ENCODE assay signal across 13 mouse cellular contexts in the genomic region with DNA sequence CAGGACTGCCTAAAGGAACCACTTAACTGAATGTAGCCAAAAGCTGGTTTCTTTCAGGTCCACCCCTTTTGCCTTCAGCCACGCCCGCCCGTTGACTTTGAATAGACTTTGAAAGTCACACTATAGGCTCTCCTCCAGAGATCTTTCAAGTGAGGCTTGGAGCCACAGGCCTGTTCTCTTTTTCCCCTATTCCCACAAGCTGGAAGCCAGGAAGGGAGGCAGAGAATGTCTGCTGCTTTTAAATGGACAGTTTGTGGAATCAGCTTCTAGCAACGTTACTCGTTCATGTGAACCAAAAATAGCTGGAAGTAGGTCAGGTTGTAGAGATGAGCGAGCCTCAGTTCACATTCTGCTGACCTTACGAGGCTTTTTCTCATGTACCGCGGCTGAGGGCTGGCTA.
A peak's percentile ranks its signal among the peaks of the same experiment; 100 is the strongest.
DNase-seq lines count a peak whose midpoint lies in the region; ATAC-seq lines count a peak whose summit lies in the region.
"Had no signal": no experiment of that assay in that cellular context is flagged by ENCODE, and none has a peak within 500 bp of the region (broad histone marks: within the 10 kb centered on the region; RNA-seq: fewer than 3 reads in every experiment).

No protein-coding gene starts in this region.

- ATAC-seq in forebrain, embryonic 14.5 days = no peak
- ATAC-seq in forebrain, embryonic 11.5 days (replicated peaks; ENCODE audit: low FRiP score) = no peak
- no peak for ATAC-seq in midbrain, embryonic 13.5 days
- ATAC-seq in midbrain, embryonic 11.5 days (ENCODE audit: low FRiP score) = no peak
- no peak for ATAC-seq in heart, embryonic 14.5 days (ENCODE audit: insufficient number of reproducible peaks, insufficient read depth, low FRiP score, low read depth)
- ATAC-seq in frontal cortex, adult (ENCODE audit: low TSS enrichment) = no peak

- H3K27ac ChIP-seq in forebrain, embryonic 14.5 days (ENCODE audit: low read depth, low read length) = 0 out of 2 replicates have a peak overlapping the region, but pooled peaks have one; percentile 23
- no peak overlapping the region for H3K27ac ChIP-seq in forebrain, embryonic 11.5 days (ENCODE audit: low read depth, low read length)
- H3K27ac ChIP-seq in midbrain, embryonic 13.5 days = peak overlapping the region; percentile 19; the same call in 1 of the 2 replicates
- H3K27ac ChIP-seq in midbrain, embryonic 11.5 days (ENCODE audit: low read depth, low read length) = no peak overlapping the region
- H3K27ac ChIP-seq in heart, embryonic 14.5 days (replicated peaks in 1 of 2; ENCODE audit: control insufficient read depth in 1 of 2, insufficient read depth in 1 of 2, low read depth in 2 of 2, low read length in 2 of 2) = peak overlapping the region; percentile 56 to 78
- H3K27ac ChIP-seq: embryonic facial prominence, embryonic 12.5 days had no signal

- H3K4me2 ChIP-seq in forebrain, embryonic 14.5 days (ENCODE audit: low read length) = no peak overlapping the region
- no peak overlapping the region for H3K4me2 ChIP-seq in forebrain, embryonic 11.5 days (ENCODE audit: low read depth, low read length, severe bottlenecking)
- H3K4me2 ChIP-seq in midbrain, embryonic 13.5 days (replicated peaks) = no peak overlapping the region
- H3K4me2 ChIP-seq in midbrain, embryonic 11.5 days = no peak overlapping the region
- H3K4me2 ChIP-seq in heart, embryonic 14.5 days (ENCODE audit: low read length) = 0 out of 2 replicates have a peak overlapping the region, but pooled peaks have one; percentile 17
- H3K4me2 ChIP-seq: embryonic facial prominence, embryonic 12.5 days; lung, embryonic 14.5 days had no signal

- H3K9me3 ChIP-seq in forebrain, embryonic 14.5 days (replicated peaks; ENCODE audit: control insufficient read depth, low read length) = no peaks in the 10 kb centered on the region
- no peaks in the 10 kb centered on the region for H3K9me3 ChIP-seq in forebrain, embryonic 11.5 days (ENCODE audit: control insufficient read depth, low read length)
- H3K9me3 ChIP-seq in midbrain, embryonic 13.5 days = no peaks in the 10 kb centered on the region
- no peaks in the 10 kb centered on the region for H3K9me3 ChIP-seq in midbrain, embryonic 11.5 days (ENCODE audit: control insufficient read depth, low read length)
- H3K9me3 ChIP-seq in heart, embryonic 14.5 days (ENCODE audit: control insufficient read depth, low read length) = no peaks in the 10 kb centered on the region
- H3K9me3 ChIP-seq: embryonic facial prominence, embryonic 12.5 days had no signal

- H3K4me3 ChIP-seq in forebrain, embryonic 14.5 days (ENCODE audit: low read depth, low read length) = no peak overlapping the region
- no peak overlapping the region for H3K4me3 ChIP-seq in forebrain, embryonic 11.5 days (ENCODE audit: low read depth, low read length)
- no peak overlapping the region for H3K4me3 ChIP-seq in midbrain, embryonic 13.5 days (replicated peaks)
- no peak overlapping the region for H3K4me3 ChIP-seq in midbrain, embryonic 11.5 days (ENCODE audit: low read depth, low read length)
- H3K4me3 ChIP-seq in heart, embryonic 14.5 days (ENCODE audit: control insufficient read depth in 1 of 2, insufficient read depth in 1 of 2, low read depth in 1 of 2, low read length in 2 of 2) = no peak overlapping the region
- H3K4me3 ChIP-seq: embryonic facial prominence, embryonic 12.5 days had no signal

- no peaks in the 10 kb centered on the region for H3K36me3 ChIP-seq in forebrain, embryonic 14.5 days (ENCODE audit: control insufficient read depth, insufficient read depth, low read length)
- no peaks in the 10 kb centered on the region for H3K36me3 ChIP-seq in forebrain, embryonic 11.5 days (ENCODE audit: control insufficient read depth, insufficient read depth, low read length)
- no peaks in the 10 kb centered on the region for H3K36me3 ChIP-seq in midbrain, embryonic 13.5 days
- no peaks in the 10 kb centered on the region for H3K36me3 ChIP-seq in midbrain, embryonic 11.5 days (ENCODE audit: control insufficient read depth, insufficient read depth, low read length)
- no peaks in the 10 kb centered on the region for H3K36me3 ChIP-seq in heart, embryonic 14.5 days (ENCODE audit: control insufficient read depth, insufficient read depth, low read length)
- H3K36me3 ChIP-seq: embryonic facial prominence, embryonic 12.5 days had no signal

- H3K27me3 ChIP-seq in forebrain, embryonic 14.5 days (replicated peaks; ENCODE audit: control insufficient read depth, insufficient read depth, low read length) = no peaks in the 10 kb centered on the region
- H3K27me3 ChIP-seq in forebrain, embryonic 11.5 days (ENCODE audit: control insufficient read depth, insufficient read depth, low read length) = no peaks in the 10 kb centered on the region
- no peaks in the 10 kb centered on the region for H3K27me3 ChIP-seq in midbrain, embryonic 13.5 days
- no peaks in the 10 kb centered on the region for H3K27me3 ChIP-seq in midbrain, embryonic 11.5 days (ENCODE audit: control insufficient read depth, insufficient read depth, low read length)
- H3K27me3 ChIP-seq in heart, embryonic 14.5 days (ENCODE audit: control insufficient read depth, insufficient read depth, low read length) = no peaks in the 10 kb centered on the region
- H3K27me3 ChIP-seq: embryonic facial prominence, embryonic 12.5 days had no signal

- DNase-seq in forebrain, embryonic 14.5 days (ENCODE audit: low spot score) = no peak
- DNase-seq in forebrain, embryonic 11.5 days (ENCODE audit: low spot score) = no peak
- no peak for DNase-seq in midbrain, embryonic 11.5 days (ENCODE audit: low spot score, missing footprints)
- DNase-seq in retina, postnatal 1 day = peak; percentile 53
- DNase-seq in right cerebral cortex, postnatal 14 days = no peak
- DNase-seq: B cell, adult 2 months; kidney, postnatal 25 days; lung, embryonic 14.5 days; thymus, postnatal 36 days had no signal

- WGBS in forebrain, embryonic 14.5 days = 75% methylated on average over 9 of the region's 9 CpGs
- WGBS in forebrain, embryonic 11.5 days = 79% methylated on average over 9 of the region's 9 CpGs
- whole genome bisulfite sequencing in midbrain, embryonic 13.5 days = 79% methylated on average over 9 of the region's 9 CpGs
- 84% methylated on average over 9 of the region's 9 CpGs for WGBS in midbrain, embryonic 11.5 days
- WGBS in heart, embryonic 14.5 days = 46% methylated on average over 9 of the region's 9 CpGs

- no peaks in the 10 kb centered on the region; the same call in 1 of the 2 replicates for H3K4me1 ChIP-seq in forebrain, embryonic 14.5 days (ENCODE audit: control insufficient read depth, insufficient read depth, low read length)
- no peaks in the 10 kb centered on the region for H3K4me1 ChIP-seq in forebrain, embryonic 11.5 days (replicated peaks; ENCODE audit: control insufficient read depth, insufficient read depth, low read length)
- H3K4me1 ChIP-seq in midbrain, embryonic 13.5 days (replicated peaks) = peaks cover 21% of the 10 kb centered on the region
- H3K4me1 ChIP-seq in midbrain, embryonic 11.5 days (ENCODE audit: control insufficient read depth, insufficient read depth, low read length) = no peaks in the 10 kb centered on the region
- H3K4me1 ChIP-seq in heart, embryonic 14.5 days (ENCODE audit: control insufficient read depth in 2 of 2, insufficient read depth in 2 of 2, low read length in 2 of 2) = peaks cover 16 to 17% of the 10 kb centered on the region in 2 experiments

- H3K9ac ChIP-seq in forebrain, embryonic 14.5 days (ENCODE audit: low read length) = no peak overlapping the region
- no peak overlapping the region for H3K9ac ChIP-seq in forebrain, embryonic 11.5 days (ENCODE audit: low read length)
- H3K9ac ChIP-seq in midbrain, embryonic 13.5 days (replicated peaks) = no peak overlapping the region
- H3K9ac ChIP-seq in midbrain, embryonic 11.5 days (ENCODE audit: low read length) = no peak overlapping the region
- H3K9ac ChIP-seq in heart, embryonic 14.5 days (ENCODE audit: low read length) = peak overlapping the region; percentile 31; the same call in 1 of the 2 replicates
- H3K9ac ChIP-seq: embryonic facial prominence, embryonic 12.5 days; lung, embryonic 14.5 days had no signal

Comparison
In these comparisons a context has a peak if more than half of its experiments do, and no peak if none do; other contexts are left out.
1. H3K27ac ChIP-seq: peak in forebrain, embryonic 14.5 days (single experiment), midbrain, embryonic 13.5 days (single experiment) and heart, embryonic 14.5 days (2 of 2); none in forebrain, embryonic 11.5 days (single experiment) and midbrain, embryonic 11.5 days (single experiment).